ENCODE assay signal across 22 mouse cellular contexts in genomic region chr13:15343474-15343873, GRCm38 (mm10).
DNase-seq lines count a peak whose midpoint lies in the region; ATAC-seq and TF ChIP-seq lines count a peak whose summit lies in the region.
"Had no signal": no experiment of that assay in that cellular context is flagged by ENCODE, and none has a peak within 500 bp of the region (broad histone marks: within the 10 kb centered on the region; RNA-seq: fewer than 3 reads in every experiment).

No protein-coding gene starts in this region.

- WGBS in limb, embryonic 10.5 days, result 13% methylated on average over 3 of the region's 3 CpGs
- WGBS in limb, embryonic 14.5 days, result 16% methylated on average over 3 of the region's 3 CpGs

- intact Hi-C loops in left cerebral cortex, postnatal 10 days (cut with DNase I), result no loop called here

- no peaks in the 10 kb centered on the region for H3K36me3 ChIP-seq in limb, embryonic 10.5 days
- H3K36me3 ChIP-seq in limb, embryonic 14.5 days (ENCODE audit: control insufficient read depth, insufficient read depth, low read length), result no peaks in the 10 kb centered on the region
- H3K36me3 ChIP-seq: embryonic facial prominence, embryonic 15.5 days; forebrain, embryonic 10.5 days; hindbrain, embryonic 13.5 days had no signal

- no peak overlapping the region for H3K9ac ChIP-seq in limb, embryonic 14.5 days (ENCODE audit: low read depth, low read length, severe bottlenecking)
- H3K9ac ChIP-seq: embryonic facial prominence, embryonic 15.5 days; hindbrain, embryonic 13.5 days had no signal

- DNase-seq in embryo, embryonic 10 days (ENCODE audit: low spot score), result peak; percentile 17
- no peak for DNase-seq in embryo, embryonic 9.5 days (ENCODE audit: extremely low spot score)
- DNase-seq in brain, embryonic 14.5 days (ENCODE audit: low read depth), result peak; percentile 42
- DNase-seq in limb, embryonic 10.5 days (ENCODE audit: low spot score), result peak; percentile 66
- peak; percentile 37 for DNase-seq in limb, embryonic 14.5 days (ENCODE audit: low spot score)
- DNase-seq in layer of hippocampus, postnatal 14 days (ENCODE audit: low spot score in 2 of 2), result no peak
- no peak for DNase-seq in left cerebral cortex, postnatal 10 days (ENCODE audit: extremely low spot score in 1 of 2, low spot score in 2 of 2)
- DNase-seq: adrenal gland, postnatal 14 days; B cell, adult 2 months; cerebellum, adult 11 months; cerebellum, adult 8-10 months; cerebellum, postnatal 14 days; gastrocnemius, postnatal 36 days; heart, adult 11 months; heart, postnatal 10 days had no signal

- H3K4me2 ChIP-seq in limb, embryonic 14.5 days (replicated peaks; ENCODE audit: low read depth, low read length, severe bottlenecking), result no peak overlapping the region
- H3K4me2 ChIP-seq: embryonic facial prominence, embryonic 15.5 days; hindbrain, embryonic 13.5 days had no signal

- peak overlapping the region; percentile 23; the same call in 1 of the 2 replicates for H3K4me3 ChIP-seq in limb, embryonic 10.5 days
- H3K4me3 ChIP-seq in limb, embryonic 14.5 days (replicated peaks; ENCODE audit: low read length), result no peak overlapping the region
- H3K4me3 ChIP-seq: embryonic facial prominence, embryonic 15.5 days; erythroblast, embryonic 14.5 days; forebrain, embryonic 10.5 days; hindbrain, embryonic 13.5 days had no signal

- no peaks in the 10 kb centered on the region for H3K27me3 ChIP-seq in limb, embryonic 10.5 days (ENCODE audit: low read depth, poor library complexity, severe bottlenecking)
- H3K27me3 ChIP-seq in limb, embryonic 14.5 days (ENCODE audit: control insufficient read depth, insufficient read depth, low read length), result no peaks in the 10 kb centered on the region
- H3K27me3 ChIP-seq: embryonic facial prominence, embryonic 15.5 days; hindbrain, embryonic 13.5 days; Patski had no signal

- peak; percentile 44; the same call in 1 of the 2 replicates for ATAC-seq in limb, embryonic 14.5 days (ENCODE audit: low FRiP score, low read depth)
- ATAC-seq: activated CD4-positive, CD25-positive, alpha-beta regulatory T cell, adult 4 months; forebrain, embryonic 14.5 days; Patski had no signal

- H3K9me3 ChIP-seq in limb, embryonic 10.5 days (replicated peaks), result no peaks in the 10 kb centered on the region
- H3K9me3 ChIP-seq in limb, embryonic 14.5 days (ENCODE audit: control insufficient read depth, low read length), result no peaks in the 10 kb centered on the region
- H3K9me3 ChIP-seq: embryonic facial prominence, embryonic 15.5 days; forebrain, embryonic 10.5 days; hindbrain, embryonic 13.5 days had no signal

- TF ChIP-seq CTCF in brain, embryonic 14.5 days (IDR thresholded peaks at IDR 0.05; ENCODE audit: borderline replicate concordance, extremely low read depth, insufficient read depth, insufficient read length), result no peak

- peaks cover 72% of the 10 kb centered on the region for H3K4me1 ChIP-seq in limb, embryonic 10.5 days
- H3K4me1 ChIP-seq in limb, embryonic 14.5 days (ENCODE audit: control insufficient read depth, insufficient read depth, low read length), result peaks cover 26% of the 10 kb centered on the region

- no peak for TF ChIP-seq POLR2A in brain, embryonic 14.5 days (IDR thresholded peaks at IDR 0.05; ENCODE audit: borderline replicate concordance, extremely low read depth, insufficient read depth, insufficient read length, poor library complexity, severe bottlenecking)
- no peak for TF ChIP-seq POLR2A in limb, embryonic 14.5 days (IDR thresholded peaks at IDR 0.05; ENCODE audit: borderline replicate concordance, extremely low read depth, insufficient read depth, insufficient read length)

- H3K27ac ChIP-seq in limb, embryonic 10.5 days, result peak overlapping the region; percentile 79
- no peak overlapping the region for H3K27ac ChIP-seq in limb, embryonic 14.5 days (replicated peaks; ENCODE audit: low read depth, low read length)
- H3K27ac ChIP-seq: embryonic facial prominence, embryonic 15.5 days; forebrain, embryonic 10.5 days; hindbrain, embryonic 13.5 days had no signal

Comparison
In these comparisons a context has a peak if more than half of its experiments do, and no peak if none do; other contexts are left out.
1. DNase-seq: peak in embryo, embryonic 10 days (single experiment), brain, embryonic 14.5 days (single experiment), limb, embryonic 10.5 days (single experiment) and limb, embryonic 14.5 days (single experiment); none in embryo, embryonic 9.5 days (single experiment), layer of hippocampus, postnatal 14 days (0 of 2) and left cerebral cortex, postnatal 10 days (0 of 2).